Mouse (Mus musculus): Measurements from ENCODE around the gene Gm37240. TPM values are rescaled to one million over a fixed set of nuclear protein-coding genes. Genes with fewer than 3 reads are reported as not detected.

Gm37240 gene
- total and polyA plus RNA-seq, 3 experiments, result not detected

DNA sequence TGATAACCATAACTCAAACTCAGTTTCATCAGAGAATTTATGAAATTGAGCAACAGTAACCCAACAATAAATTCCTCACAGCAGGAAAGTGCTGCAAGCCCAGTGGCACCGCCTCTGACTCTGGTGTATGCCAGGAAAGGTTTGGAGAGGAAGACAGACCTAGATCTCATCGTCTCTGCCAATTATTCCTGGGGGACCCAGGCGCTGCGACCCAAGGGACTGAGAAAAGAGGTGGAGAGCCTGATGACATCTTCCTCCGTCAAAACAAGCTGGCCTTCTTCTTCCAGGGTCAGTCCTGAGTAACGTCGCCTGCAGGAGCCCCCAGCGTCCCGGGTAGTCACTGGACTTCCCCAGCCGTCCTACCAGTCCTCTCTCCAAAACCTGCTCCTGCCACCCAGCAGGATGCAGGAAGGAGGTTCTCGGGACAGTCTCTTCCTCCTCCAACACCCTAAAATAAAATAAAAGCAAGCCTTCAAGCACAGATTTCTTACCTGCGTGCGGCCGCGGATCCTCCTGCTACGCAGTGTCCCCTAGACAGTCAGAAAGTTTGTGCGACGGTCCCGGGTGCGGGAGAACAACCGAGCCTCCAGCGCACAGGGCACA lies 581 bp downstream of the Gm37240 start:
- ATAC-seq (ENCODE audit: extremely low read depth, insufficient number of reproducible peaks, low FRiP score, poor library complexity, severe bottlenecking) (no peak), DNase-seq (ENCODE audit: low spot score) (no peak)
- TF ChIP-seq GATA1 (IDR thresholded peaks at IDR 0.05; ENCODE audit: borderline replicate concordance, low read length) (no peak), POLR2AphosphoS5 (IDR thresholded peaks at IDR 0.05; ENCODE audit: insufficient replicate concordance, low read depth, low read length) (no peak), CTCF (IDR thresholded peaks at IDR 0.05; ENCODE audit: low read depth, low read length) (no peak), GATA2 (IDR thresholded peaks at IDR 0.05; ENCODE audit: borderline replicate concordance, low read depth, low read length) (no peak), TAL1 (conservative IDR thresholded peaks at IDR 0.05; ENCODE audit: low read depth, low read length) (no peak)
- Histone ChIP-seq H3K9me3 (replicated peaks) (no peaks in the 10 kb centered on the region), H3K4me3 (ENCODE audit: low read depth, low read length) (peak overlapping the region; percentile 59; the same call in 1 of the 2 replicates), H3K27me3 (ENCODE audit: insufficient read depth, low read length) (peaks cover 10% of the 10 kb centered on the region), H3K4me1 (ENCODE audit: insufficient read depth, low read depth, low read length) (peaks cover 13% of the 10 kb centered on the region), H3K36me3 (replicated peaks) (no peaks in the 10 kb centered on the region)

DNA sequence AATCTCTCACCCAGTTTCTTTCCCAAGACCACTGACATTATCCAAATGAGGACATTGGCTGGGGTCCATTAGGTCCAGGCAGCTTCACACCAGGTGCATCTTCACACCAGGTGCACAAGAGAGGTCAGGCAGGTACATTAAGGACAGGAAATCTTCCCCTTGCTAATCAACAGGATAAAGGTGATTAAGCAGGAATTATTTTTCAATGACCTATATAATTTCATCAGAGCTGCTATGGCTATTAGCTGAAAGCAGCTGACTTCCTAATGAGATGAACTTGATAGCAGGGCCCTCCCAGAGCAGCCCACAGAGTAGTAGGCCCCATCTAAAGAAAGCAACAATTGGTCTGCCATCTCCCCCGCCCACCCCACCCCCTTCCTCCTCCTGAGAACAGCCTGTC lies 1.4 kb downstream of the Gm37240 start:
- no peaks in the 10 kb centered on the region for H3K36me3 ChIP-seq (replicated peaks)
- ATAC-seq (ENCODE audit: extremely low read depth, insufficient number of reproducible peaks, low FRiP score, poor library complexity, severe bottlenecking) (no peak), DNase-seq (ENCODE audit: low spot score) (no peak)
- no peak for TF ChIP-seq GATA2 (IDR thresholded peaks at IDR 0.05; ENCODE audit: borderline replicate concordance, low read depth, low read length)
- TF ChIP-seq POLR2AphosphoS5 (IDR thresholded peaks at IDR 0.05; ENCODE audit: insufficient replicate concordance, low read depth, low read length), result no peak
- TF ChIP-seq GATA1 (IDR thresholded peaks at IDR 0.05; ENCODE audit: borderline replicate concordance, low read length), result no peak
- TF ChIP-seq CTCF (IDR thresholded peaks at IDR 0.05; ENCODE audit: low read depth, low read length), result no peak
- TF ChIP-seq TAL1 (conservative IDR thresholded peaks at IDR 0.05; ENCODE audit: low read depth, low read length), result no peak
- peaks cover 13% of the 10 kb centered on the region for H3K4me1 ChIP-seq (ENCODE audit: insufficient read depth, low read depth, low read length)
- peaks cover 10% of the 10 kb centered on the region for H3K27me3 ChIP-seq (ENCODE audit: insufficient read depth, low read length)
- no peak overlapping the region for H3K4me3 ChIP-seq (ENCODE audit: low read depth, low read length)
- H3K9me3 ChIP-seq (replicated peaks), result no peaks in the 10 kb centered on the region

DNA sequence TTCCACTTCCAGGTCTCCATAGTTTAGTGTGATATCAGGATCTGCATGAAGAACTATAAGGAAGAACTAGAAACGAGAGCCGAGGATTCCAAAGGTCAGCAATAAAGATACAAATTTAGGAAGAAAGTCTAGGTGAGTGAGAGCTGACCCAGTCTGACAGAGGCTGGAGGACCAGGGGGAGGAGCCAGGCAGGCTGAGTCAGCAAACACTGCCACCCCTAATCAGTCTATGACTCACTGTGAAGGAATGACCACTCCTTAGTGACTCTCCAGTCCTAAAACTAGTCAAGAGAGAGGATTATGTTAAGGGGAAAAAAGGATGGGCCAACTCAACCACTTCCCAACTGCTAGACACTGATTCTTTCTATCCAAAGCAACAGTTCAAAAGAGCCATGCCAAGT lies 6.6 kb downstream of the Gm37240 start:
- H3K4me3 ChIP-seq (ENCODE audit: low read depth, low read length), result no peak overlapping the region
- no peak for DNase-seq (ENCODE audit: low spot score)
- no peaks in the 10 kb centered on the region for H3K4me1 ChIP-seq (ENCODE audit: insufficient read depth, low read depth, low read length)
- TF ChIP-seq GATA1 (IDR thresholded peaks at IDR 0.05; ENCODE audit: borderline replicate concordance, low read length) (no peak), GATA2 (IDR thresholded peaks at IDR 0.05; ENCODE audit: borderline replicate concordance, low read depth, low read length) (no peak), TAL1 (conservative IDR thresholded peaks at IDR 0.05; ENCODE audit: low read depth, low read length) (no peak), POLR2AphosphoS5 (IDR thresholded peaks at IDR 0.05; ENCODE audit: insufficient replicate concordance, low read depth, low read length) (no peak), CTCF (IDR thresholded peaks at IDR 0.05; ENCODE audit: low read depth, low read length) (no peak)
- peaks cover 3% of the 10 kb centered on the region; the same call in 1 of the 2 replicates for H3K27me3 ChIP-seq (ENCODE audit: insufficient read depth, low read length)
- no peak for ATAC-seq (ENCODE audit: extremely low read depth, insufficient number of reproducible peaks, low FRiP score, poor library complexity, severe bottlenecking)
- H3K36me3 ChIP-seq (replicated peaks), result no peaks in the 10 kb centered on the region
- no peaks in the 10 kb centered on the region for H3K9me3 ChIP-seq (replicated peaks)

DNA sequence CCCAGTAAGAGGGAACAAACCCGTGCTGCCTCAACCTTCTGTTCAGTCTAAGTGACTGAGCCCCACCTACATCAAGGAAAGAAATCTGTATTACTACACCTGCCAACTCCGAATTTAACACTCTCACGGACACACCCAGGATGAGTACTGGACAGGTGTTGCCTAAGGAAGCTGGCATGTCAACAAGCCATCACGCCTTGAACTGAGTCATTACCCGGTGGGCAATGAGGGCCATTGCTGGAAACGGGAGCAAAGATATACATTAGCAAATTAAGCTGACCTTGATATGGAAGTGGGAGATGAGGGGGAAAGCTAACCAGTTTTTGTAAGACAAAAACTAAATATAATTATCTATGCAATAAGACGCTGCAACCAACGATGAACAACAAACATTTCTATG lies 7.2 kb downstream of the Gm37240 start:
- Histone ChIP-seq H3K36me3 (replicated peaks) (no peaks in the 10 kb centered on the region), H3K27me3 (ENCODE audit: insufficient read depth, low read length) (peaks cover 3% of the 10 kb centered on the region; the same call in 1 of the 2 replicates), H3K4me1 (ENCODE audit: insufficient read depth, low read depth, low read length) (no peaks in the 10 kb centered on the region), H3K4me3 (ENCODE audit: low read depth, low read length) (no peak overlapping the region), H3K9me3 (replicated peaks) (no peaks in the 10 kb centered on the region)
- ATAC-seq (ENCODE audit: extremely low read depth, insufficient number of reproducible peaks, low FRiP score, poor library complexity, severe bottlenecking) (no peak), DNase-seq (ENCODE audit: low spot score) (no peak)
- TF ChIP-seq GATA1 (IDR thresholded peaks at IDR 0.05; ENCODE audit: borderline replicate concordance, low read length) (no peak), CTCF (IDR thresholded peaks at IDR 0.05; ENCODE audit: low read depth, low read length) (no peak), TAL1 (conservative IDR thresholded peaks at IDR 0.05; ENCODE audit: low read depth, low read length) (no peak), POLR2AphosphoS5 (IDR thresholded peaks at IDR 0.05; ENCODE audit: insufficient replicate concordance, low read depth, low read length) (no peak), GATA2 (IDR thresholded peaks at IDR 0.05; ENCODE audit: borderline replicate concordance, low read depth, low read length) (no peak)

DNA sequence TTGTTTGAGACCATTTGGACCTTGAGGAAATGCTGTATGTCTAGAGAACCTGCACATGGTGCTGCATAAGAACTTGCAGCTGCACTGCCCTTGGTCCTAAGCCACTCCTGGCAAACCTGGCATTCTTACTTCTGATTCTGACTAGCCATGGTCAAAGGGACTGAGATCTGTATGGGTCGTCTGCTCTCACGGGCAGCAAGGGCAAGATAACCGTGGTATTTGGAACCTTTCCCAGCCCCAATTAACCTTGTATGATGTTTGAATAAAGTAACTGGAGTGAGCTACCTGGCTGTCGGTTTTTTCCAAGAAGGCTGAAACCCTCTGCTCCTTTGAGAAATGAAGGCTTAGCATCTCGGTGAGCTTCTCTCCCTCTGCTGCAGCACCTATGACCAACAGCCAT lies 8.4 kb downstream of the Gm37240 start:
- H3K4me1 ChIP-seq (ENCODE audit: insufficient read depth, low read depth, low read length), result no peaks in the 10 kb centered on the region
- TF ChIP-seq CTCF (IDR thresholded peaks at IDR 0.05; ENCODE audit: low read depth, low read length) (no peak), TAL1 (conservative IDR thresholded peaks at IDR 0.05; ENCODE audit: low read depth, low read length) (no peak), GATA2 (IDR thresholded peaks at IDR 0.05; ENCODE audit: borderline replicate concordance, low read depth, low read length) (no peak), POLR2AphosphoS5 (IDR thresholded peaks at IDR 0.05; ENCODE audit: insufficient replicate concordance, low read depth, low read length) (no peak), GATA1 (IDR thresholded peaks at IDR 0.05; ENCODE audit: borderline replicate concordance, low read length) (no peak)
- no peak for DNase-seq (ENCODE audit: low spot score)
- peaks cover 3% of the 10 kb centered on the region; the same call in 1 of the 2 replicates for H3K27me3 ChIP-seq (ENCODE audit: insufficient read depth, low read length)
- H3K4me3 ChIP-seq (ENCODE audit: low read depth, low read length), result no peak overlapping the region
- H3K9me3 ChIP-seq (replicated peaks), result no peaks in the 10 kb centered on the region
- ATAC-seq (ENCODE audit: extremely low read depth, insufficient number of reproducible peaks, low FRiP score, poor library complexity, severe bottlenecking), result no peak
- no peaks in the 10 kb centered on the region for H3K36me3 ChIP-seq (replicated peaks)

DNA sequence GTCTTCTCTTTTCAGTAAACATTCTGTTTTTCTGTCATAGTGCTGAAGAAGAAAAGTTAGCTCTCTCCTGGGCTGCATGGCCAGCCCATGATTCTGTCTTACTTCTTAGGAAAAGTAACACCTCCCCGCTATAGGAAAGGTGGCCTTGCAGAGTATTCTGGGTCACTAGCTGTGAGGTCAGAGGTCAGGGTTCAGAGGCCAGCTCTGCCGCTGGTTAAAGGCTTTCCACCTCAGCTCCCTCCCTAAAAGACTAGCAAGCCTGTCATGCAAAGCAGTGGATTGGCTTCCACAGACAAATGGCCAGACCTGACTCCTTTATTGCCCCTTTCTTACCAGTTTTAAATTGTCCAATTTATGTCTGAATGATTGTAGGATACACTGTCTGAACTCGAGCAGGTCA lies 23.3 kb downstream of the Gm37240 start:
- Histone ChIP-seq H3K36me3 (replicated peaks) (no peaks in the 10 kb centered on the region), H3K4me1 (ENCODE audit: insufficient read depth, low read depth, low read length) (no peaks in the 10 kb centered on the region), H3K4me3 (ENCODE audit: low read depth, low read length) (no peak overlapping the region), H3K9me3 (replicated peaks) (0 out of 2 replicates have a peak, but pooled peaks cover 2% of the 10 kb centered on the region), H3K27me3 (ENCODE audit: insufficient read depth, low read length) (no peaks in the 10 kb centered on the region)
- no peak for ATAC-seq (ENCODE audit: extremely low read depth, insufficient number of reproducible peaks, low FRiP score, poor library complexity, severe bottlenecking)
- no peak for DNase-seq (ENCODE audit: low spot score)
- TF ChIP-seq GATA2 (IDR thresholded peaks at IDR 0.05; ENCODE audit: borderline replicate concordance, low read depth, low read length), result no peak
- no peak for TF ChIP-seq GATA1 (IDR thresholded peaks at IDR 0.05; ENCODE audit: borderline replicate concordance, low read length)
- TF ChIP-seq CTCF (IDR thresholded peaks at IDR 0.05; ENCODE audit: low read depth, low read length), result no peak
- no peak for TF ChIP-seq TAL1 (conservative IDR thresholded peaks at IDR 0.05; ENCODE audit: low read depth, low read length)
